Mouse (Mus musculus) urinary bladder, postnatal 25 days (tissue): ENCODE measurements around the gene Dennd1a.
A peak's percentile ranks its signal among the peaks of the same experiment; 100 is the strongest.

ENCODE experiments used
- DNase-seq: peaks from one replicate; pipeline ENCODE4 v3.0.0; 2022; ENCODE audit warnings: low spot score

Gene Dennd1a

DNA sequence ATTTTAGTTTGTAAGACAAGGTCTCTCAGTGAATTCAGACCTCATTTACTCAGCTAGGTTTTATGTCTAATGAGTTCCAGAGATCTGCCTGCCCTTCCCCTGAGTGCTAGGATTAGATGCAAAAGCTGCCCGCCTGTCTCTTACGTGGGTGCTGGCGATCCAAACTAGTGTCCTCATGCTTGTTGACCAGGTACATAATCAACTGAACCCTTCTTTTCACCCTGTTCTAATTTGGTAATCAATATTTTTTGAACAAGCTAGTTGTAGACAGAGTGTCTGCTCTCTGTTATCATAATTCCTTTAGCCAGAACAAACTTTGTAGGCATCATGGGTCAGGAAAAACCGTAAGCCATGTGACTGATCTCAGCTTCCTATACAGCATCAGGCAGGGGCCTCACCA is 241.9 kb downstream of the Dennd1a start:
- DNase-seq = no peak

DNA sequence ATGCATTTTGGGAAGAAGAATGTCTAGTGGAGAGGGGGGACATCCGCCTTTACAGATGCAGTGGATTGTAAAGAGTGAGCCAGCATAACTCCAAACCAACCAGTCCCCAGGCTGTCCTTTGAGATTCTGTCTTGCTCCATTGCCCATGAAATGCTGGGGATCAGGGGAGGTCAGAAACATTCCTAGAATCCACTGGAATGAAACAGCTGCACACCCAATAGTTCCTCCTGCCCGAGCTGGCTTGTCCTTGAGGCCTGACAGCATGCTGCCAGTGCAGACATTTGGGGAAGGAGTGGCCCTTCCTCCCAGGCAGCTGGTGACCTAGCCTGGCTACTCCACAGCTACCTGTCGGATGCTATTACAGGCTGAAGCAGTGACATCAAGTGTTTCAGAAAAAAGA is 246.3 kb downstream of the Dennd1a start:
- DNase-seq = no peak

DNA sequence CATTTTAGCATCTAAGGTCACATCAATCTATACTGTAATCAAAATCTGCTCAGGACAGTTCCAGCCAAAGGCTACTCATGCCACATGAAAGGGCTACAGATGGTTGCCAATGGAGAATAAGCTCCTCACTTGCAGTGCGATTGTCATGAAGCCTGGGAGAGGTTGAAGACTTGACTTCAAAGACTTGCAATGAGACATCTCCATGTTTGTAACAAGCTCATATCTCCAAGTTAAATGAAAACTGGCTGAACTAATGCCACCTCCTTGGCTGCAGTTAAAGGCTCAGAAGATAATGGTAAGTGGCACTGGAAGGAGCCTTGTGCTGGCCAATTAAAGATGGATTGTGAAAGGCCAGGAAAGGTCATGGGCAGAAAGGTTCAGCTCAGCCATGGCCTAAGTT is 247.6 kb downstream of the Dennd1a start:
- DNase-seq = no peak

DNA sequence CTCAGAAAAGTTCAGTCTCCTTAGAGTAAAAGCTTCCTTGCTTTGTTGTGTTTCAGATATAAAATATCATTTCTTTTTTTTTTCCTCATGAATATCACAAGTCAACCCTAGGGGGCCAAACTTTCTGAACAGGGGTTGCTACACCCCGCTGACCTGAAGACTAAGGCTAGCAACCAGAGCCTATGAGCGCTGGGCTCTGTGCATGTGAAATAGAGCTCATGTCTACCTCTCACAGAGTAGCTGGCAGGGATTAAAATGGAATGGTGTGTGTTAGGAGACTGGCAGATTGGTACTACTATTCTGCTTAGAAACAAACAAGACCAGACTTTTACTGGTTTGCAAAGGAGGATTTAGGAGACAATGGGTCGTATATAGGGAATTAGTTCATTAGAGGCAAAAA is 258.9 kb downstream of the Dennd1a start:
- no peak for DNase-seq

DNA sequence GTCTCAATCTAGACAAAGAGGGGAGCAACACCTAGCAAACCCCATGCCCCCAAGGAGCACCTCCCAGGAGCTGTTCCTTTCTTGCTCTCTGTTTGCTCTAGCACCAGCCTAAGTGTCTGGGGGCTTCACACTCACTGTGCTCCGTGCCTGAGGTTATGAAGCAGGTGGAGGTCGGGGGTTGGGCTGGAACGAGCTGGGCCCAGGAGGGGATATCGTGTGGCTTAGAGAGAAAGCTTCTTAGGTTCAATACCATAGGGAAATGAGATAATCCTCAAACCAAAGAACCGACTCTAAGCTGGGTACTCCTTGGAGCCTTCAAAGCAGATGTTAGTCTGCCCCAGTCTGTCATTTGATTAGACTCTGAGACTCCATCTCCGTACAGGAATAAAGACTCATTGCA is 261.6 kb downstream of the Dennd1a start:
- DNase-seq = no peak

DNA sequence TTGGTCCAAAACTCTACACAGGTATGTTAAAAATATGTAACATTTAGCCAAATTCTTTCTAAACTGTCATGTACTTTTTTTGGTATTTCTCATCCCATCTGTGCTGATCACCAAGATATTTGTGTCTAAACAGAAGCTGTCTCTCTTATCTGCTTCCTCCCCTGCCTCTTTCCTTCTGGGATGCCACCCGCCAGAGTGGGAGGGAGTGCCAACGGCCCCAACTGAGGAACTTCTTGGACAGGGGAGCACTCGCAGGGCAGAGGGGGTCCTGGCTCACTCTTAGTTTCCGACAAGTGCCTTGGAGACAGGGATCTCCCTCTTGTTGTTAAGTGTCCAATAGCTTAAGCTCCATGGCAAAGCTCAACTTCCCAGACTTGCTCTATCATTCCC is 263.5 kb downstream of the Dennd1a start:
- no peak for DNase-seq

DNA sequence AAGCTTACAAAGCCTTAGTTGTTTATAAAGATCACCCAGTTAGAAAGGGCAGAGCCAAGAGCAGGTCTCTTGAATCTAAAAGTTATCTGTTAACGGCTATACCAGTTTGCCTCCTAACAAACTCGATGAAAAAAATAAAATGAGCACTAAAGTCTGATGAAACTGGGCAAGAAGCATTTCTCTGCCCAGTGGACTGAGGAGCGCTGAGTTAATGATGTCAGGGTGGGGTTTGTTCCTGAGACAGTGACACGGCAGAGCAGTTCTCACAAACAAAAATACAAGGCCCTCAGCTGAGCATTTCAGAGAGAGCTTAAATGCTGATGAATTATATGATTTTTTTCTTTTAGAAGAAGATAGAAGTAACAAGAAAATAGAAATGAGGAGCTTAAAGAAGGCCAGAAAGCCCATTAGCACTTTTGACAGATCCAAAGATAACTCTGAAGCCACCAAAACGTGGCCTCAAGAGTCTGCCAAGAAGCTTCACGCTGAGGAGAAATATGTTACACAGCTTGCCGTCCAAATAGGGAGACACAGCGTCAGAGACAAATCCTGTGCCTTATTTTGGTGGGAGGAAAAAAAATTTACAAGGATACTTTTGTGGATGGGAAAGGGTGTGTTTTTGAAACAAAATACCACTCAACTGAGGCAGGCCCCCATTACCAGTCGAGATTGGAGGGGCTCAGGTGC is 264.0 kb downstream of the Dennd1a start:
- DNase-seq = no peak

DNA sequence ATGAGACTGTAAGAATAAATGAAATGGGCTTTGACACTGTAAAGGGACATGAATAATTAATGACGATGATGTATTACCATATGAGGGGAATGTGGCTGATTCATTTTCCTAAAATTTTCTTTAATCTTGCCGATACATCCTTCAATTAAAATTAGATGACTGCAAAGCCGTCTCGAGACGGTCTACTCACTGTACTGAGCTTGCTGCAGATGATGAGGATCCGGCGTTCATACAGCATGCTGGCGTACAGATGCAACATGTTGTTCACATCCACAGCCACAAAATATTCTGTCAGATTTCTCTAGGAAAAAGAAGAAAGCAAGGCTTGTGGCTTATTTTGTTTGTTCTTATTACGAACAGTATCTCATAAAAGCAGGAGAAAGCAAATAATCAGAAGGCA is 266.0 kb downstream of the Dennd1a start:
- no peak for DNase-seq

DNA sequence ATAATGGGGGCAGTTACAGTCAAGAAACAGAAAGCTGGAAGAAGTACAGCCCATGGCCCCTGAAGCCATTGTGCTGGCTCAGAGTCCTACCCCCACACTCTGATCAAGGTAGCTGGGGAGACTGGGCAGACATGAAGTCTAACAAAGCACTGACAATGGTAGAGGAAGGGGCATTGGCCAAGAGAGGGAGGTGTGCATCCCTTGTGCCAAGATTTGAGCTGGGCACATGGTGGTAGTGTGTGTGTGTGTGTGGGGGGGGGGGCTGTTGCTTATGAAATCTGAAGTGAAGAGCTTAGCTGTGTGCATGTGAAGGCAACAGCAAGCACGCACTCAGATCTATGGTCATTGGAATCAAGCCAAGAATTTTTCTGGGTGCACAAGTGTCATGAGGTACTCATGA is 272.5 kb downstream of the Dennd1a start:
- no peak for DNase-seq

DNA sequence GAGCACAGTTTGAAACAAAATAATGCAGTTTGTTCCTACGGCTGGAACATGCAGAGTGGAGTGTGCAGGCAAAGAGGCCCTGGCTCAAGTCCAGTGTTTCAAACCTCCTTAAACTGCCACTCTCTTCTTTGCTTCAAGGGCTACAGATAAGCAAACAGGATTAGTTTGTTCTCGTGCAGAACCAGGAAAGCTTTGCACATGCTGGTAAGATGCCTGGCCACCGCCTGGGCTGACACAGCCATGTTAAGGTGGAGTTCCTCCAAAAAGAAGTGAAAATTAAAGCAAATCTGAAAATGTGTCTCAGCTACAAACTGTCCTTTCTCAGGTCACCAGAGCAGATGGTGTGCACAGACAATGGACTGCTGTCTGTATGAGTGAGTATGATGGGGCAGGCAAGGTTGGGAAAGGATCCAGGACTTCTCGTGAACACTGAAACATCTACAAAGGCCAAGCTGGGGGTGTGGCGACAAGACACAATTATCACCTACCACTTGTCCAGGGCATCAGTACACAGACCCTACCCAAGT is 273.3 kb downstream of the Dennd1a start:
- peak; percentile 5 for DNase-seq

DNA sequence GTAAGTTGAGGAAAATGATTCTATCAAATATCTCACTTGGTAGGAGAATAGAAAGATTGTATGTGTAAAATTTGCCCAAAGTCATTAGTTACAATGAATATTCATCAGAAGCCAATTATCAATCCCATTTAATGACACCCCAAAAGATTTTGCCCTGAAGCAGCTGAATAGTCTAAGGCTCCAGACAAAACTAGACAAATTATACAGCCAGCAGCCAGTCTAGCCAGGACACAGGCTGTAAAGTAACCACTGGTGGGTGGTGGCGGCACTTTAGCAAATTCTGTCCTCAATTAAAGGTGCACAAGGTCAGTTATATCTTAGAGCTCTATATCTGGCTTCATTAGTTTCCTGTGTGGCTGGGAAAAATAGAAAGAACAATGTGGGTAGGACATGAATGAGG is 280.0 kb downstream of the Dennd1a start:
- DNase-seq = no peak

DNA sequence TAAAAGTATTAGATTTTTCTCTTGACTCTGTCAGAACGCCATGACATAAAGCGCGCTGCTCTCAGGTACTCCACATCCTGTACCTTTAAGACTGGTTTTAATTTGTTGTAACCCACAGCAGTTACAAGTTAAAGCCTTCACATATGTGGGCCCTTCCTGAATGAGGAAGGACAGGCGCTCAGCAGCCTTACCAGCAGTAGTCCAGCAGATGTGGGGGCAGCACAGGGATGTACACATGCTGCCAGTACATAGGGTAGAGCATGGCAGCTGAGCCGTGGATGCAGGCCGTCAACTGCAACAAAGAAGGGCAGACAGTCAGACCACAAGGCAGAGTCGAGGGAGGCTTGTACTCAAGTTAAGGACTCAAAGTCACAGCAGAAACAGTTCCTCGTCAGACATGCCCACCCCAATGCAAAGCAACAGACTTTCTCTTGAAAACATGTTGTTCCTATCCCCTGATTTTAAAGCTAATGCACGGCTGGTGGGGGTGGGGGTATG is 284.0 kb downstream of the Dennd1a start:
- no peak for DNase-seq

DNA sequence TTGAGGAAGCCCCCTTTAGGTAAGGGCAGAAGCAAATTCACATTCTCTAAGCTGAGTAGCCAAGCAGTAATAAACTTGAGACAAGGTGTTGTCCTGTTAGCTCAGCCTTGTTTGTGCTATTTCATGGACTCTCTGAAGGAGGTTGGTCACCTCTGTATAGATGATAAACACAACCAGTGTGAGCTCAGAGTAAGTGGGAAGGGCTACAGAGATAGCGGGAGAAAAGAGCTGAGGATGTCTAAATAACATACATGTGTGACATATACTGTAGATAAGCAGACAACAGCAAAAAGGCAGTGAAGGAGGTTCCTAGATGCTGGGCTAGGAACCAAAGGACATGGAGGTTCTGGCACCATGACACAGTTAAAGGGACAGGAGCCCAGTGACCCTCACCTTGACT is 286.2 kb downstream of the Dennd1a start:
- no peak for DNase-seq

DNA sequence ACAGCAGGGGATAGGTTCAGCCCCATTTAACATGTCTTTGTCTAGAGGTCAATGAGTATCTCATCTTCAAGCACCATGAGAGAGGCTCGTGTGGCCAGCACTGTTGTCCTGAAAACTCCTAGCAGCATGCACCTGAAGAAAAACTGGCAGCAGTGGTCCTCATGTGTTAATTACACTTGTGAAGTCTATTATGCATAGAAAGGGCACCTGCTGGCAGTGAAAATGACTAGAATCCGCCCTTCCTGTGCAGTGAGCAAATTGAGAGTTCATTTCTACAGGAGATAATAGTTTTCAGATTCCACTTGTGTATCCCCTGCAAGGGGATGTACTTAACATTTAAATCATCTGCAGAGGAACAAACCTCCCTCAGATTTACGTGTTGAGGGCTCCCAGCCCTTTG is 289.2 kb downstream of the Dennd1a start:
- no peak for DNase-seq

DNA sequence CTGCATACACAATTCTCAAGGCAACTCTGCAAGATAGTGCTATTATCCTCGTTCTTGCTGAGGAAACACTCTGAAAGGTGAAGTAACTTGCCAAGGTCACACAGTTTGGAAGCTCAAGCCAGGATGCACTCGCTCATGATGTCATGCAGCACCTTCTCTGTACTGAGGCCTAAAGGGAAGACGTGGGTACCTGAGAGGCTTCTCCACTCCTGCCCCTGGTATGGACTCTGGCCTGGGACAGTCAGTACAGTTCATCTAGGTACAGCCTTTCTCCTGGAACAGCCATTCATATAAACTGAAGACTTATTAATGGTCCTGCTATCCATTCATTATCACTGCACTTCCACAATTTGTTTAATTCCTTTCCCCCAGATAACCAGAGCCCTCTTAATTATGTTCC is 298.1 kb downstream of the Dennd1a start:
- DNase-seq = no peak

DNA sequence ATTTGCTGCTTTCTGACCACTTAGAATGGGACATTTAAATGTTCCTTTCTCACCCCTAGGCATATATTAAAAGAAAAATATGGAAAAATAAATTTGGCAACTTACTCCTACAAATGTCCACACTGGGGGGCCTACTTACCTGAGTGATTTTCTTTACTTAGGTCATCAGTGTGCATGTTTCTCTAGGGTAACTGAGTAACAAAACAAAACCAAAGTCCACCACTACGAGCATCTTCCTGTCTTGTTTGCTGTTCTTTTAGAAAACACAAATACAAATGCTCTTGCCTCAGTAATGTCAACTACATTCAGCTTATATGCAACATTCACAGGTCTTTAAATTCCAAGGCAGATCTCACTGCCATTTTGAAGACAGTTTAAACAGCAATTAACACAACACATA is 298.9 kb downstream of the Dennd1a start:
- no peak for DNase-seq

DNA sequence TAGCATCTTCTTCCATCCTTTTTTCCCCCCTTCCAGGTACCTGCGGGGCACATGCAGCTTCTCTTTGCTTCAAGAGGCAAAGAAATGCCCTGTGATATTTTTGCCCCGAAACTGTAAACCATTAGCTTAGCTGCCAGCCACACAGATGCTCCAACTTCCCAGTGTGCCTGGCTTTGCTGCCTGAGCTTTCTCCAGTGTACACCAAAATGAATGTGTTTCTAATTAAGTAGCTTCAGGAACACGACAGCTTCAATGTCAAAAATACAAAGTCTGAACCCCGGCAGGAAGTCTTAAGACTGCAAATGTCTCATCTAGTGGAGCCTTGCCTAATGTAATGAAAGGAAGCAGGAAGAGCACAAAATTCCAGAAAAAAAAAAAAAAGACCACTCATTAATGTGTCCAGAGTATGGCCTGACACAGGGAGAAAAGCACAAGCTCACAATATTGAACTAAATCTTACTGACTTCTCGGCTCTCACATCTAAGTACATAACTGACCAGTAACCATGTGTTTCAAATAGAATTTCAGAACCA is 301.4 kb downstream of the Dennd1a start:
- DNase-seq = no peak

DNA sequence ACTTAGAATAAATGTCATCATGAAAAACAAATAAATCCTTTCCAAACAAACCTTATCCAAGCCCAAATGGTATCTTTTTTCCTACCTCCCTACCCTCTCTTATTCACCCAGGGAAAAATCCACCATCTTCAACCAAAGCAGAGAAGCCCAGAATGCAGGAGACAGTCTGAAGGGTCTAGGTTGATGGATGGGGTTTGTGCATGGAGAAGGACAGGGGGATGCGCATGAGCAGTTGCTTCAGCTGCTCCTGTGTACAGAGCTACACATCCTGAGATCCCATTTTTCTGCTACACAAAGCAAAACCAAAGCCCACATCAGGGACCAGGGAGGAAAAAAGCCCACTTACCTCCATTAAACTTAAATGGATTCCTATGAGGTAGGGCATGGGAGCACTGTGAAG is 304.5 kb downstream of the Dennd1a start:
- DNase-seq = no peak

DNA sequence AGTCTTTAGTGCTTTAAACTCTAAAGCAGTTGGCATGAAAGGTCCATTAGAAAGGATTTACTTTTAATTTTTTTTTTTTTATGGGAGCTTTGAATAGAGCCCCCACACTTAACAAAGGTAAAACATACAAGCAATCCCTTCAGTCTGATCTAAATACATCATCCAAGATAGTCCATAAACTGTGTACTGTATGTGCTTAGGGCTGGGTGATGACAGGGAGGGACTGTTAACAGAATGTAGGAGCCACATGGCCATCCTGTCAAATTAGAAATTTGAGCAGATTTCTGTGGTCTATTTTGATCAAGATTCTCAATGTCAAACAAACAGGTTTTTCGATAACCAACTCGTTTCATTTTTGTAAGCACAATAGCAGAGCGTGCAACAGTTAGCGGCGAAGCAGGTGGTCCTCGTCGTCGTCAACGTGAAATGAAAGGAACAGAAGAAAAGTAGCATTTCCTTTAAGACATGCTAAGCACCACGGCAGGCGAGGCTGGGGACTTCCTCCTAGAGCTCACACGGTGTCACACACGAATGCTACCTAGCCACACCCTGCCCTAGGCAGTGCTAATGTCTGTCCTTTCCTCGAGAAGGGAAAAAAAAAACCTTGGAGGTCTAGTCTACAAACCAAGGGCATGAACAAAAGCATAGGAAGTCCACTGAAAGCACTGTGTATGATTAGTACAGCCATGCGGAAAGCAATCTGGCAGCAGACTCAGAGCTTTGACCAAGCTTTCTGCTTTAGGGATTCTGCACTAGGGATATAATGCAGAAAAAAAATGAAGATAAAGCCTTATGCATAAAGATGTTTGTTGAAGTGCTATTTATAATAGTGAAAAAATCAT is 305.4 kb downstream of the Dennd1a start:
- DNase-seq = no peak

DNA sequence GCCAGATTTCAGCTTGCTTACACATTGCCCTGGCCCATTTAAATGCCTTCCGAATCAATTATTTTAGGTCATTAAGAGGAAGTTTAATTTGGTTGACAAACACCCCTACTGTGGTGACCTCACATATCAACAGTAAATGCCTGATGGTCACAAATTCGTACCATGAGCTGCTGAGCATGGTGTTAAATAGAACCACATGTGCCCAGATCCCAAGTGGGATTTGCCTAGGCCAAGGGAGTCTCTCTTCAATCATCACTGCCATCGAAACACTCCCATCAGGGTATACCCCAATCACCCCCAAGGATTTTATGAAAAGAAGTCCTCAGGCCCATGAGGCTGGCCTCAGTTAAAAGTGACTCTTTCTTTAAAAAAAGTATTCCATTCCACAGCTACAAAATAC is 313.0 kb downstream of the Dennd1a start:
- DNase-seq = no peak

DNA sequence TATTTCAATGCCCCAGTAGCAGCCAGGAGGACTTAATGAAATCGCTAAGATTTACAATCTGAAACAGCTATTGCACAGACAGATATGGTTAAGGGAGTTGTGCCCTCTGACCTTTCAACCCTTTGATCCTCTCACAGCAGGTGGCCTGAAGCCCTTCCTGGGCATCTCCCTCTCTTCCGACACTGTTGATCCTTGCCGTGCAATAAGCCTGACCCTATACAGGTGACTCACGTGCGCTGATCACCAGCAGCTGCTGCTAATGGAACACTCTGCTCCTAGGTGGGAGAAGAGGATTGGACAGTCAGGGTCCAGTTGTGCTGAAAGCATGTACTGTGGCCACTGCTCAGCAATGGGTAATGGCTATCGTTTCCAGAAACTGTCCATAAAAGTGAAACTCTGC is 314.6 kb downstream of the Dennd1a start:
- no peak for DNase-seq

DNA sequence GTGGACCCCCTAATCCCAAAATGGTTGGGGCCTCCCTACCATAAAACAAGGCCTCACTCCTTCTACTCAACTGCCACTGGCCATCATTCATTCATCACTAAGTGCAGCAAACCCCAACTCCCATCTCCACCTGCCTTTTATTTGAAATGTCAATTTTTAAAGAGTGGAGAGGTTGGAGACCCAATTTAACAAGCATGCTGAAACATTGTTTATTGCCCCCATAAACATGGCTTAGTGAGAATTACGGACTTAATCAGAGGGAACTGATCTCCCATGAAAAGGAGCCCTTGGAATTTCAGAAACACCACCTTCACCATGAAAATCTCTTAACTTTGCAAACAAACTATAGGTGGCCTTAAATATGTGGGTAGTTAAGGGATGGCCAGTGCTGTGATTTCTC is 315.5 kb downstream of the Dennd1a start:
- DNase-seq = no peak
